Mouse (Mus musculus): ENCODE measurements around the gene Uba2. TPM values are rescaled to one million over a fixed set of nuclear protein-coding genes. Genes with fewer than 3 reads are reported as not detected.

Gene Uba2
- polyA plus RNA-seq, 1 experiment from 2014 or later: 50.0 TPM

- WGBS (ENCODE audit: insufficient replicate concordance): 4% methylated on average over 25 of the region's 65 CpGs
- TF ChIP-seq EP300 (IDR thresholded peaks at IDR 0.05; ENCODE audit: low read depth): no peak
- TF ChIP-seq CTCF (IDR thresholded peaks at IDR 0.05; ENCODE audit: low read depth): no peak
- Histone ChIP-seq H3K4me1 (ENCODE audit: insufficient read depth) (no peaks in the 10 kb centered on the region), H3K27ac (ENCODE audit: low read depth) (peak within 1 kb of the TSS; percentile 36), H3K27me3 (ENCODE audit: insufficient read depth, low read length) (peaks cover 20% of the 10 kb centered on the region), H3K9ac (replicated peaks) (peak within 1 kb of the TSS; percentile 74), H3K4me3 (ENCODE audit: low read depth, low read length) (peak within 1 kb of the TSS; percentile 57), H3K9me3 (ENCODE audit: low read length) (no peaks in the 10 kb centered on the region), H3K4me2 (ENCODE audit: low read depth, low read length) (peak within 1 kb of the TSS; percentile 74), H3K36me3 (replicated peaks; ENCODE audit: insufficient read depth, low read length) (no peaks in the 10 kb centered on the region)
- ATAC-seq (peak; percentile 84), DNase-seq (peak; percentile 70)
Observed at GRCm38 (mm10) chr7:34133117-34133762, 36.2 kb downstream of the Uba2 start, which contains the start of gene Wtip. Gene Wtip, minus strand, starts transcription at chr7:34133268.

- peaks cover 20% of the 10 kb centered on the region for H3K27me3 ChIP-seq (ENCODE audit: insufficient read depth, low read length)
- ATAC-seq (peak; percentile 80), DNase-seq (peak; percentile 31)
- H3K36me3 ChIP-seq (replicated peaks; ENCODE audit: insufficient read depth, low read length): no peaks in the 10 kb centered on the region
- H3K4me2 ChIP-seq (ENCODE audit: low read depth, low read length): peak overlapping the region; percentile 74
- H3K9me3 ChIP-seq (ENCODE audit: low read length): no peaks in the 10 kb centered on the region
- H3K9ac ChIP-seq (replicated peaks): peak overlapping the region; percentile 74
- H3K4me3 ChIP-seq (ENCODE audit: low read depth, low read length): peak overlapping the region; percentile 57
- no peak for TF ChIP-seq EP300 (IDR thresholded peaks at IDR 0.05; ENCODE audit: low read depth)
- TF ChIP-seq CTCF (IDR thresholded peaks at IDR 0.05; ENCODE audit: low read depth): no peak
- 1% methylated on average over 47 of the region's 116 CpGs for WGBS (ENCODE audit: insufficient replicate concordance)
- H3K4me1 ChIP-seq (ENCODE audit: insufficient read depth): no peaks in the 10 kb centered on the region
- peak overlapping the region; percentile 36 for H3K27ac ChIP-seq (ENCODE audit: low read depth)
Observed at GRCm38 (mm10) chr7:34132355-34133079, 36.9 kb downstream of the Uba2 start.

GRCm38 (mm10) chr7:34131959-34132354, 37.4 kb downstream of the Uba2 start:
- Histone ChIP-seq H3K4me3 (ENCODE audit: low read depth, low read length) (peak overlapping the region; percentile 57), H3K4me1 (ENCODE audit: insufficient read depth) (no peaks in the 10 kb centered on the region), H3K27ac (ENCODE audit: low read depth) (no peak overlapping the region), H3K9me3 (ENCODE audit: low read length) (no peaks in the 10 kb centered on the region), H3K9ac (replicated peaks) (peak overlapping the region; percentile 74; the same call in 1 of the 2 replicates), H3K4me2 (ENCODE audit: low read depth, low read length) (peak overlapping the region; percentile 74), H3K27me3 (ENCODE audit: insufficient read depth, low read length) (peaks cover 20% of the 10 kb centered on the region), H3K36me3 (replicated peaks; ENCODE audit: insufficient read depth, low read length) (no peaks in the 10 kb centered on the region)
- 13% methylated on average over 3 of the region's 3 CpGs for WGBS (ENCODE audit: insufficient replicate concordance)
- ATAC-seq (no peak), DNase-seq (no peak)
- no peak for TF ChIP-seq CTCF (IDR thresholded peaks at IDR 0.05; ENCODE audit: low read depth)
- no peak for TF ChIP-seq EP300 (IDR thresholded peaks at IDR 0.05; ENCODE audit: low read depth)

GRCm38 (mm10) chr7:34131118-34131517, 38.3 kb downstream of the Uba2 start:
- H3K27ac ChIP-seq (ENCODE audit: low read depth): no peak overlapping the region
- H3K4me1 ChIP-seq (ENCODE audit: insufficient read depth): no peaks in the 10 kb centered on the region
- H3K9ac ChIP-seq (replicated peaks): no peak overlapping the region
- H3K9me3 ChIP-seq (ENCODE audit: low read length): no peaks in the 10 kb centered on the region; the same call in 1 of the 2 replicates
- H3K27me3 ChIP-seq (ENCODE audit: insufficient read depth, low read length): peaks cover 20% of the 10 kb centered on the region
- DNase-seq (no peak), ATAC-seq (no peak)
- no peak for TF ChIP-seq EP300 (IDR thresholded peaks at IDR 0.05; ENCODE audit: low read depth)
- TF ChIP-seq CTCF (IDR thresholded peaks at IDR 0.05; ENCODE audit: low read depth): no peak
- no peaks in the 10 kb centered on the region for H3K36me3 ChIP-seq (replicated peaks; ENCODE audit: insufficient read depth, low read length)
- 63% methylated on average over 3 of the region's 3 CpGs for WGBS (ENCODE audit: insufficient replicate concordance)
- H3K4me3 ChIP-seq (ENCODE audit: low read depth, low read length): no peak overlapping the region
- no peak overlapping the region for H3K4me2 ChIP-seq (ENCODE audit: low read depth, low read length)

- no peak overlapping the region for H3K27ac ChIP-seq (ENCODE audit: low read depth)
- ATAC-seq (no peak), DNase-seq (no peak)
- H3K27me3 ChIP-seq (ENCODE audit: insufficient read depth, low read length): 0 out of 2 replicates have a peak, but pooled peaks cover 1% of the 10 kb centered on the region
- H3K36me3 ChIP-seq (replicated peaks; ENCODE audit: insufficient read depth, low read length): no peaks in the 10 kb centered on the region
- no peak overlapping the region for H3K4me2 ChIP-seq (ENCODE audit: low read depth, low read length)
- H3K4me1 ChIP-seq (ENCODE audit: insufficient read depth): no peaks in the 10 kb centered on the region
- no peak overlapping the region for H3K4me3 ChIP-seq (ENCODE audit: low read depth, low read length)
- no peaks in the 10 kb centered on the region; the same call in 1 of the 2 replicates for H3K9me3 ChIP-seq (ENCODE audit: low read length)
- WGBS (ENCODE audit: insufficient replicate concordance): 66% methylated on average over 3 of the region's 3 CpGs
- no peak for TF ChIP-seq CTCF (IDR thresholded peaks at IDR 0.05; ENCODE audit: low read depth)
- TF ChIP-seq EP300 (IDR thresholded peaks at IDR 0.05; ENCODE audit: low read depth): no peak
- H3K9ac ChIP-seq (replicated peaks): no peak overlapping the region
Observed at GRCm38 (mm10) chr7:34126291-34126690, 43.1 kb downstream of the Uba2 start.

- no peaks in the 10 kb centered on the region for H3K4me1 ChIP-seq (ENCODE audit: insufficient read depth)
- no peak for DNase-seq
- H3K9me3 ChIP-seq (ENCODE audit: low read length): no peaks in the 10 kb centered on the region; the same call in 1 of the 2 replicates
- no peak overlapping the region for H3K27ac ChIP-seq (ENCODE audit: low read depth)
- no peaks in the 10 kb centered on the region for H3K36me3 ChIP-seq (replicated peaks; ENCODE audit: insufficient read depth, low read length)
- 87% methylated on average over 9 of the region's 9 CpGs for WGBS (ENCODE audit: insufficient replicate concordance)
- H3K4me2 ChIP-seq (ENCODE audit: low read depth, low read length): no peak overlapping the region
- H3K4me3 ChIP-seq (ENCODE audit: low read depth, low read length): no peak overlapping the region
- ATAC-seq: no peak
- H3K9ac ChIP-seq (replicated peaks): no peak overlapping the region
- H3K27me3 ChIP-seq (ENCODE audit: insufficient read depth, low read length): no peaks in the 10 kb centered on the region
- TF ChIP-seq EP300 (IDR thresholded peaks at IDR 0.05; ENCODE audit: low read depth): no peak
Observed at GRCm38 (mm10) chr7:34125346-34125745, 44.1 kb downstream of the Uba2 start.
